Mouse (Mus musculus) fat pad, adult 2 months (tissue): Measurements from ENCODE around the gene Hist1h3h.
A peak's percentile ranks its signal among the peaks of the same experiment; 100 is the strongest.
"Not testable (repeated sequence)": the region's sequence is repeated elsewhere in the genome, so short reads cannot be mapped to it uniquely, and the experiment has no call there.

ENCODE experiments used
- DNase-seq: peaks from one replicate; pipeline ENCODE4 v3.0.0-alpha.2; 2011; ENCODE audit warnings: low read depth, low spot score; ENCODE audit errors: extremely low read depth

Hist1h3h gene

GRCm38 (mm10) chr13:21727948-21728572, 10.6 kb downstream of the Hist1h3h start:
- no peak for DNase-seq

- no peak for DNase-seq
These were observed 12.1 kb downstream of the Hist1h3h start for GRCm38 (mm10) chr13:21729544-21729943.

- no peak for DNase-seq
These were observed 16.0 kb downstream of the Hist1h3h start for GRCm38 (mm10) chr13:21733466-21733865.

GRCm38 (mm10) chr13:21734010-21734905, 16.8 kb downstream of the Hist1h3h start:
- no peak for DNase-seq

- not testable (repeated sequence) for DNase-seq
These were observed 17.7 kb downstream of the Hist1h3h start, which contains the start of gene Hist1h4j for GRCm38 (mm10) chr13:21734906-21735767. Gene Hist1h4j (plus strand): TSS chr13:21735064.

- DNase-seq: no peak
These were observed 27.5 kb downstream of the Hist1h3h start for GRCm38 (mm10) chr13:21745006-21745405.

GRCm38 (mm10) chr13:21749387-21750158, 32.1 kb downstream of the Hist1h3h start:
- DNase-seq: no peak

GRCm38 (mm10) chr13:21750159-21751017, 32.9 kb downstream of the Hist1h3h start, which contains the start of gene Hist1h4k:
Gene Hist1h4k (minus strand): TSS chr13:21750505.
- not testable (repeated sequence) for DNase-seq

GRCm38 (mm10) chr13:21751417-21751816, 34.0 kb downstream of the Hist1h3h start:
- no peak for DNase-seq

GRCm38 (mm10) chr13:21751827-21752226, 34.4 kb downstream of the Hist1h3h start:
- no peak for DNase-seq

- DNase-seq: no peak
These were observed 34.9 kb downstream of the Hist1h3h start for GRCm38 (mm10) chr13:21752356-21752755.

- no peak for DNase-seq
These were observed 35.6 kb downstream of the Hist1h3h start for GRCm38 (mm10) chr13:21753051-21753523.

- peak; percentile 91 for DNase-seq
These were observed 36.2 kb downstream of the Hist1h3h start, which contains the start of the genes Hist1h2ak and Hist1h2bn for GRCm38 (mm10) chr13:21753524-21754285. Gene Hist1h2ak (minus strand): TSS chr13:21753827. Gene Hist1h2bn (plus strand): TSS chr13:21754123.

- DNase-seq: not testable (repeated sequence)
These were observed 37.0 kb downstream of the Hist1h3h start for GRCm38 (mm10) chr13:21754294-21755001.

- no peak for DNase-seq
These were observed 38.2 kb downstream of the Hist1h3h start for GRCm38 (mm10) chr13:21755707-21756106.
